Comparison of ENCODE assay signal across 8 mouse cellular contexts in genomic region chr19:53754421-53754830, GRCm38 (mm10).
DNase-seq lines count a peak whose midpoint lies in the region; ATAC-seq and TF ChIP-seq lines count a peak whose summit lies in the region.

No protein-coding gene starts in this region.

- H3K27ac ChIP-seq in lung, postnatal 0 days (ENCODE audit: low read length) = no peak overlapping the region

- WGBS in lung, postnatal 0 days = 44% methylated on average over 7 of the region's 7 CpGs

- H3K36me3 ChIP-seq in lung, postnatal 0 days (ENCODE audit: insufficient read depth, low read length) = no peaks in the 10 kb centered on the region

- H3K9ac ChIP-seq in lung, postnatal 0 days (replicated peaks; ENCODE audit: low read depth) = no peak overlapping the region

- no peaks in the 10 kb centered on the region for H3K27me3 ChIP-seq in lung, postnatal 0 days (replicated peaks; ENCODE audit: insufficient read depth, low read length)

- TF ChIP-seq EP300 in lung, postnatal 0 days (IDR thresholded peaks at IDR 0.05) = no peak

- H3K4me3 ChIP-seq in lung, postnatal 0 days (ENCODE audit: low read depth, low read length) = no peak overlapping the region

- DNase-seq in lung, postnatal 0 days (ENCODE audit: low spot score) = peak; percentile 32
- DNase-seq in lung, postnatal 4 days = no peak
- peak; percentile 35 to 53 for DNase-seq in heart, adult 9 months (ENCODE audit: low spot score in 2 of 2)
- DNase-seq in kidney, postnatal 14 days = peak; percentile 45
- DNase-seq in thymus, postnatal 36 days = peak; percentile 44 to 60
- no peak for DNase-seq in cerebellum, adult 11-12 months
- no peak for DNase-seq in urinary bladder, postnatal 36 days (ENCODE audit: low spot score in 2 of 2)
- DNase-seq in layer of hippocampus, postnatal 36 days = no peak

- no peaks in the 10 kb centered on the region; the same call in 1 of the 2 replicates for H3K9me3 ChIP-seq in lung, postnatal 0 days (ENCODE audit: low read length)

- TF ChIP-seq CTCF in lung, postnatal 0 days (IDR thresholded peaks at IDR 0.05) = no peak

- H3K4me1 ChIP-seq in lung, postnatal 0 days (ENCODE audit: insufficient read depth, low read depth, low read length) = no peaks in the 10 kb centered on the region

- ATAC-seq in lung, postnatal 0 days = peak; percentile 53; the same call in 1 of the 2 replicates

- H3K4me2 ChIP-seq in lung, postnatal 0 days (replicated peaks; ENCODE audit: low read depth, low read length) = no peak overlapping the region

Comparison
In these comparisons a context has a peak if more than half of its experiments do, and no peak if none do; other contexts are left out.
1. DNase-seq: peak in lung, postnatal 0 days (single experiment), heart, adult 9 months (2 of 2), kidney, postnatal 14 days (single experiment) and thymus, postnatal 36 days (2 of 2); none in lung, postnatal 4 days (0 of 2), cerebellum, adult 11-12 months (single experiment), urinary bladder, postnatal 36 days (0 of 2) and layer of hippocampus, postnatal 36 days (0 of 2).